Mouse (Mus musculus): ENCODE results near the gene Emc7.

Emc7 gene

DNA sequence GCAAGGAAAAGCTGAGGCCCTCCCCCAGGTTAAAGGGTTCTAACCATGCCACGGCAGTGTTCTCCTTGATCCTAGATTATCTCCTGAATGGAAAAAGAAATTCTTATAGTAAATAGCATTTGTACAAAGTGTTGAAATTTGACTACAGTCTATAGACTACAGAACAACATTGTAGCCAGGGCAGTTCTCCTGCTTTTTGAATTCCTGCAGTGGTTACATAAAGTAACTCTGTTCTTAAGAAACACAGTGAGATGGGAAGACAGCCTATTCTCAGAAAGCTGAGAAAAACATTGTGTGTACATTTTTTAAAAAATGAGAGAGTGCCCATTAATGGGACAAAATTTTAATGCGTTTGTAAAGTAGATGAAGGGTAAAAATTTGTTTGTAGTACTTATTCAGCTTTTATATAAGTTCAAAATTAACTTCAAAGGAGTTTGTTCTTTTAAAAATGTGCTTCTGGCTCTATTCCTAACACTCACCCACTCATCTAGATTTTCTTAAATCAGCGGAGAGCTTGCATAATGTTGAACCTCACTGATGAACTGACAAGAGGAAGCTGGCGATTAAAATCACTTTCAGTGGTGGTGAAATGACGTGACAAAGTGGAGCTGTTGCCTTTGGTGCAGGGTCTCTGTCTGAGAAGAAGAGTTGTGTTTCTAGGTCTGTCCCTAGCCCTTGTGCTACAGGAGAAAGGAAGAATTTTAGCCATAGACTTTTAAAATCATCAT lies 20.4 kb downstream of the Emc7 start:
- in situ Hi-C loops (cut with MboI), result no loop called here

DNA sequence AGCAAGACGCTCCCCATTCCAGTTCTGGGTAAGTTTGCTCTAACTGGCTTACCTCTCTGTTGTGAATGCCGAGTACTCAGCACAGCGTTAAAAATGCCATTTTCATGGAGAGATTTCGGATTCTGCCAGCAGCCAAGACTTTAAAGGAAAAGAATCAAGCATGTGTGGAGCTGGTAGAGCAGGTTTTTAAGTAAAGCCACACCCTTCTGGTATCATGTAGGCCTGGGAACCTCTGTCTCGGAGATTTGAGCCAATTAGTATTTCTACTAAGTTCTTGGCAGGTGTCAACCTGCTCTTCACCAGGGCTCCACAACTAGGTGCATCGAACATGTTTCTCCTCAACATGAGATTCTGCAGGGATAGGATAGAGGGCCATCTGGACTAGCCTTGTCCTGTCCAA lies 21.8 kb downstream of the Emc7 start:
- in situ Hi-C loops (cut with MboI), result no loop called here

DNA sequence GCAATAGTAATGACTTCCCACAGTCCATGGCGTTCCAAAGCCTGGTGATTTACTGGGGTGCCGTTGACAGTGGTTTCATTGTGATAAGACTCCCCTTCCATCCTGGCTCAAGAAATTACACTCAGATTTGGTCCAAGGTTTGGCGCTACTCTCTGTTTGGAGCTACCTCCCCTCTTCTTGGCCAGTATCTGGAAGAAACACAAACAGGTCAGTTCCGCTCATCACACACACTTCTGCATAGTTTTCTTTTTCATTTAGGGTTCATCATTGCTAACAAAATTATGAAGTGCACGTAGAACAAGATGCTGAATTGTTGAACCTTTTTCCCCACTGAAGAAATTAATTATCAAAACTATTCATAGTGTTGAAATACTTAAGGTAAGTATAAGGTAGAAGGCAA lies 25.9 kb downstream of the Emc7 start, which contains the start of gene Chrm5:
Gene Chrm5, minus strand, starts transcription at position 101 of the 400 bp plus-strand sequence.
- in situ Hi-C loops (cut with MboI), result loop anchor here (10.0 kb wide), 1 partner anchor 106 kb away; the partner anchor contains the start of gene Katnbl1

DNA sequence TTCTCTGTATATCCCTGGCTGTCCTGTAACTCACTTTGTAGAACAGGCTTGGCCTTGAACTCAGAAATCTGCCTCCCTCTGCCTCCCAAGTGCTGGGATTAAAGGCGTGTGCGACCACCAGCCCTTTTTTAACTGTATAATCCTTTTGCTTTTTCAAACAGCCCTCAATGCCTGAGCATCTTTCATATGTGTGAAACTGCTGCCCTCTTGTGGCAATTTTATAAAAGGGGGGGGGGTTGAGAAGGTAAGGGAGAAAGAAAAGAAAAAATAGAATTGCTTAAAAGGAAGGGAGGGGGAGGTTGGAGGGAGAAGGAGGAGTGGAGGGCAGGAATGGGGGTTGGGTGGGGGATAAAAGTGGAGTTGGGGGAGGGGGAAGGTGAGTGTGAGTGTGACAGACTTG lies 26.8 kb downstream of the Emc7 start:
- in situ Hi-C loops (cut with MboI), result loop anchor here (10.0 kb wide), 1 partner anchor 107 kb away; the partner anchor contains the start of gene Katnbl1

DNA sequence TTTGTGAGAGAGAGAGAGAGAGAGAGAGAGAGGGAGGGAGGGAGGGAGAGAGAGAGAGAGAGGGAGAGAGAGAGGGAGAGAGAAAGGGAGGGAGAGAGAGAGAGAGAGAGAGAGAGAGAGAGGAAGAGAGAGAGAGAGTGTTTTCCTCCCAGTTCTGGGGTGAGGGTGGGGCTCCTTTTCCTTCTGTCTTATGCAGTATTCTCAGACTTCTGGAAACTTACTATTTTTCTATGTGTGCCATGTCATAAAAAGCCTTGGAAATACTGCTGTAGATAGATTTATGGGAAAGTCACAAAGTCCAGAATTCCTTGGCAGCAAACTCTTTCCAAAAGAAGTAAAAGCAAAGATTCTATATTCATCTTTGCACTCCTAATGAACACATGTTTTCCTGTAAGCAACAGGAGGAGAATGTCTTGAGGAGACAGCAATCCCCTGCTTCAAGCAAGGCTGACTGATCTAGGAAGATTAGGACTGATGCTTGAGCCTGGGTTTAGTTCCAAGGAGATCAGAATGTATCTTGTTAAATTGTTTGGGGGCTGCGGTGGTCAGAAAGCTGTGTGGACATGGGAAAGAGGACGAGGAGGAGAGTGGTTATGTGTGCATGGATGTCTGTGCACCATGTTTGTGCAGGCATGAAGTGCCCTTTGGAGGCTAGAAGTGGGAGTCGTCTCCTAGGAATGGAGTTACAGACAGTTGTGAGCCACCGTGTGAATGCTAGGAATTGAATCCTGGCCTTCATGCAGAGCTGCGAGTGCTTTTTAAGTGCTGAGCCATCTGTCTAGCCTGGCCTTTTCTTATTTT lies 27.9 kb downstream of the Emc7 start:
- in situ Hi-C loops (cut with MboI), result loop anchor here (10.0 kb wide), 1 partner anchor 108 kb away; the partner anchor contains the start of gene Katnbl1

DNA sequence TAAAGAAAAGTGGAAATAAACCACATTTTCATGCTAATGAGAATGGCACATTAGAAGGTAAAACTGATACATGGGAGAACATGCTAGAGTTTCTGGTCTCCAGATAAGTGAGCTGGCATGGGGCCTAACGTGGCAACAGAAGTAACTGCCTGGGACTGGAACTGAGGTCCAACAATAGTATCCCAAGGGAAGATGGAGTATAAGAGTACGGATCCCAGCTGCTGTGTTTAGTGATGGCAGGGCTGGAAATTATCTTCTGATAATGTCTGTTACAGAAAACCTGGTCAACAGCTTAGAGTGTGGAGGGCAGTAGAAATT lies 28.5 kb downstream of the Emc7 start:
- in situ Hi-C loops (cut with MboI), result loop anchor here (10.0 kb wide), 1 partner anchor 108 kb away; the partner anchor contains the start of gene Katnbl1

DNA sequence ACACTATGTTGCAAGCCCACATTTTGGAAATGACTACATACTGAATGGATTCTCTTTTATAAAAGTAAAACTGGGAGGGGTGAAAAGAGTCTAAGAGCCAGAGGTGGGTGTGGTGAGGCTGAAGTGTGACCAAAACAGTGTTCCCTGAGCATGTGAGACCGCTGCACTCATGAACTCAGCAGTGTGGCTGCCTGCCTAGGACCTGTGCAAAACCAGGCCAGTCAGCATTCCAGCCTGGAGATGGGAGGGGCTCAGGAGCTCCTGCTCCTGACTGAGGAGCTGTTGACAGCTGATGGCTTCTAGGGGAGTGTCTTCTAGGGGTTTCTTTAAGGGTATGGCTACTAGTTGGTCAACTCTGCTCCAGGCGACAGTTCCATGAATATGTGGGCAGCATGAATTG lies 30.1 kb downstream of the Emc7 start:
- in situ Hi-C loops (cut with MboI), result loop anchor here (10.0 kb wide), 1 partner anchor 110 kb away; the partner anchor contains the start of gene Katnbl1

DNA sequence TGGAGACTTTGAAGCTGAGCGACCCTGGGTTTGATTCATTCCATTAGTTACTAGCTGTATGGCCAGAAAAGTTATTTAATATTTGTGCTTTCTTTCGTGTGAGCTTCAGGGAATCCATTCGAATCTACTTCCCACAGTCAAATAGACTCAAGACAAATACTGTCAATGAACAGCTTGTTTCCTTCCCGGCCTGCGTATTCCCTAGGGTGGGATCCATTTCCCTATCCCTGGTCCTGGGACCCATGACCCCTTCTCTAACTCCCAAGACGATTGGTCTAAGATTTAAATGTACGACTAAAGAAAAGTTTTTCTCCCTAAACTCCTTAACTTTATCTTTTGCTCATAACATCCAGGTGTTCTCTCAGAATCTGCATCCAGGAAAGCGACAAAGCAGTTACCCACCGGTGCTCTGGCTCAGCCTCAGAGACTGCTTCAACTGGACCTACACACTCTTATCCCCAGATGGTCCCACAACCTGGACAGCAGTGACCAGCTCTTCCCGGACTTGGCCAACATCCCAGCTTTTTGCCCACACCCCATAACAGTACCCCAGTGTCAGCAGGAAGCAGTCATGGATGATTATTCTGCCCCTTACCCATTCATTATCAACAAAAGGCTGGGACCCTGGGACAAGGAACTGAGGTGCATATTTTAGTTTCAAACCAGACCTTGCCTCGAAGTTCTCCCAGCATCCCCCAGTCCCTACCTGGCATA lies 35.8 kb downstream of the Emc7 start:
- in situ Hi-C loops (cut with MboI), result no loop called here

DNA sequence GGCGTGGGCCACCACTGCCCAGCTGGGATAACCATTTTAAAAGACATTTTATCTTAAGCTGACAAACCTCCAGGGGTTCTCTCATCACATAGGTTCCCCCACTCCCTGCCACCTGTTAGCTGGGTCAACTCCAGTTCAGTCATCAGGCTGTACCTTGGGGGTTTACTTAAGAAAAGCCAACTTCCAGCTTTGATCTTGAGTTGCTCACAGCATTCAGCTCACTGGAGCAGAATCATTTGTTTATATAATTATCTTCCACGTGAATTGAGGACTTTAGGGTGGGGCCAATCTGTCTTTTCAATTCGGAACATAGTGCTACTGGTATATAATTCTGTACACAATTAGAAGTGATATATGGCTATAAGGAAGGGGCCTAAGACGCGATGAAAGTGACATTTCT lies 36.8 kb downstream of the Emc7 start:
- in situ Hi-C loops (cut with MboI), result no loop called here

DNA sequence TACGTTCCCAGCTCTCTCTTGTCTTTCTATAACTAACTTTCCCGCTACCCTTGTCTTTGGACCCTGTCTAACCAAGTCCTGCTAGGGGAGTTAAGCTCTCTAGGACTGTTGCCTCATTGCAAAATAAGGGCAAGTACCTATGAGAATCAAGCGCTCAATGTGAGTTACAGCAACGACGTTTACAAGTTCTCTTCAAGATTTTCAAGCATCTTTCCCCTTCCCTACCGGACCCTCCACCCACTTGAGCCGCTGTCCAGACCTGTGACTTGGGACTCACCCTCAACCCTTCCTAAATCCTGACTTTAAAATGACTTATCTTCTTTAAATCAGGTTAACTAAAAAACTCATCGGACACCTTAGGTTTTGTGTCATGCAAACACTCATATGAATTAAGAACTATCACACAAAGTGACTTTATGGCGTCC lies 37.6 kb downstream of the Emc7 start:
- in situ Hi-C loops (cut with MboI), result no loop called here

DNA sequence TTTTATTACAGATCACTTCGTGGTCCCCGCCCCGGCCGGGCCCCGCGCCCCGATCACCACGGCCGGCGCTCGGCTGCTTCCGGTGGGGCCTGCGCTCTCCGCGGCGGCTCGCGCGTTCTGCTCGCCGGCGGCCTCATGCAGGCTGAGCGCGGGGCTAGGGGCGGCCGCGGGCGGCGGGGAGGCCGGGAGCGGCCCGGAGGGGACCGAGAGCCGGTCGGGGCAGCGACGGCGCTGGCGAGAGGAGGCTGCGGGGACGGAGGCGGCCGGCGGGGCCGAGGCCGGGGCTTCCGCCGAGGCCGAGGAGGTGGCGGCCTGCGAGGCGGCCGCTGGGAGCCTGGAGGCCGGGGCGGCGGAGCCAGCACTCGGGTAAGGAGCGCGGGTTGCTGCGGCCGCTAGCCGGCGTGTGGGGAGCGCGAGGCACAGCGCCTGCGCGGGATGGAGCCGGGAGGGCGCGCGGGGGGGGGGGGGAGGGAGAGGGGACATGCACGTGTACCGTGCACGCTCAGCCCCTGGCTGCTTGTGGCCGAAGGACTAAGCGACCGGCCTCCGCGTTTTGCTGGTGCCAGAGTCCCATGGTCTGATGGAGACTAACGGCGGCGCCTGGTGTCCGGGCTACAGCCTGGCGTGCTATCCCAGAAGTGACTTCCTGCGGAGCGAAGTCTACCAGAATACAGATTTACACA lies 38.2 kb downstream of the Emc7 start, which contains the start of gene Aven:
Gene Aven, plus strand, starts transcription at position 109 of the 683 bp plus-strand sequence.
- in situ Hi-C loops (cut with MboI), result no loop called here

DNA sequence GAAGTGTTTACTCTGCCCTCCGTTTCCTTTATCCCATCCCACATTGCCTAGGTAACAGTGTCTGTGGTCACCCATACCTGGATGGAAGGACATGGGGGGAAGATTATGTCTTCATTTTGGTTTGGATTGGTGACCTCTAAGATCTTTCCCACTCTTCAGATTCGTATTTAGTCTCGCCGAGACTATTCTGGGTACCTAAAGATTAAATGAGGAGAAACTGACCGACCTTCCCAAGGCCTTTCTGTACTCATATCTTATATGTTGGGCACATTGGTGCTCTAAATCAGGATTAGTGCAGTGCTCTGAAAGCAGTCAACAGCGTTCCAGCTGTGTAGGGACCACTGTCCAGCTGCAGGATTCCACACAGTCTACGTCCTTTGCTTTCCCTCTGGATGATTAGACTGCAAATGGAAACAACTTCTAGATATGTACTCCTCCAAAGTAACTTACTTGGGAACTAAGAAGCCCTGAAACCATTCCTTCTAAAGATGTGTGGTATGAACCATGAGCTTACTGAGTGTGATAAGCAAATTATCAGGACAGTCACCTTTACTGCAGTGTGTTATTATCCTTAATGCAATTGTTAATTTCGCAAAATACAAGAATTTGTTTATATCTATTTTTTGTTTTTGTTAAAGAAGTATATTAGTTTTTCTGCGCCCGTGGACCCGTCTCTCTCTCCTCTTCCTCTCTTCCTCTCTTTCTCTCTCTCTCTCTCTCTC lies 38.9 kb downstream of the Emc7 start:
- in situ Hi-C loops (cut with MboI), result no loop called here

DNA sequence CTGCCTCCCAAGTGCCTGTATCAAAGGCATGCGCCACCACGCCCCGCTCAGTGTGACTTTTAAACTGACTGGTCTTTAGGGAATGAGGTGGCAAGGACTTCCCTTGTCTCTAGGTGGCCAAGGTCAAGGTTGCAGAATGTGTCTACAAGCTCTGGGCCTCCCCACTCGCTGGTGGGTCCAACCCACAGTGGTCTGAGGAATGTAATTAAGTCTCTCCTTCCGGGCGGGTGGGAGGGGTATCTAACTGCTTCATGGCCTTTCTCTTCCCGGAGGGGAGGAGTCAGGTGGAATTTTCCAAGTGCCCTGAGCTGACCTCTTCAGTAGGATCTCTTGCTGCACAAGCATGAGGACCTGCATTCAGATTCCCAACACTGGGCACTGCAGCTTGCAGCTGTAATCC lies 43.1 kb downstream of the Emc7 start:
- in situ Hi-C loops (cut with MboI), result no loop called here

DNA sequence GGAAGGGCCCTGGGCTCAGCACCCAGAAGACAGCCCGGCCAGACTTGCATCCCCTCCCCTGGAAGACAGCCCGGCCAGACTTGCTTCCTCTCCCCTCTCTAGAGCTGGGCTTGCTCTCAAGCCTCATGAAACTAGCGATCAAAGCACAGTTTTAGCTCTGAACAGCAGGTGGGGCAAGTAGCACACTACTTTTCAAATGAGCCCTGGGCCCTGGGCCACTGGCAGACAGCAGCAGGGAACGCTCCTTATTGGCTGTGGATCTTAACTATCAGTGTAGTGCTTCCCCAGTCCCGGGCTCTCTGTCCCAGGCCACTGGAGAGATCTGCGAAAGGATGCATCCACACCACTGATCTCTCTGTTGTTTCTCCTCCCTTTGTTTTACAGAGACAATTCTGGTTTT lies 46.4 kb downstream of the Emc7 start:
- in situ Hi-C loops (cut with MboI), result no loop called here

DNA sequence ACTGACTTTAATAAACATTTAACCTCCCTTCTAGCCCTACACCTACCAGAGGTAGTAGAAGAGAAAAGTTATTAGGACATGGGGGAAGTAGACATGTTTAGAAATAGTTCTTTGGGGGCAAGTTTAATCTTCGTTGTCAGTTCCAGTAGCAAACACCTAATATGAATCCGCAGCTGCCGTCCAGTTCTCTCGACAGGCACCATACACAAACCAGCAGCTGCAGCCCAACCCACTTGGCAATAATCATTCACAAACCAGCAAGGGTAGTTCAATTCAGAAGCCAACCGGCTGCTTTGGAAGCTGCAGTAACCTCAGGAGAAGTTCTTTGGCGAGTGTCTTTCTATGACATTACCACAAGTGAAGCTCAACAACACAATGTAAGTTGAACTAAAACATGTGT lies 49.2 kb downstream of the Emc7 start:
- in situ Hi-C loops (cut with MboI), result no loop called here

DNA sequence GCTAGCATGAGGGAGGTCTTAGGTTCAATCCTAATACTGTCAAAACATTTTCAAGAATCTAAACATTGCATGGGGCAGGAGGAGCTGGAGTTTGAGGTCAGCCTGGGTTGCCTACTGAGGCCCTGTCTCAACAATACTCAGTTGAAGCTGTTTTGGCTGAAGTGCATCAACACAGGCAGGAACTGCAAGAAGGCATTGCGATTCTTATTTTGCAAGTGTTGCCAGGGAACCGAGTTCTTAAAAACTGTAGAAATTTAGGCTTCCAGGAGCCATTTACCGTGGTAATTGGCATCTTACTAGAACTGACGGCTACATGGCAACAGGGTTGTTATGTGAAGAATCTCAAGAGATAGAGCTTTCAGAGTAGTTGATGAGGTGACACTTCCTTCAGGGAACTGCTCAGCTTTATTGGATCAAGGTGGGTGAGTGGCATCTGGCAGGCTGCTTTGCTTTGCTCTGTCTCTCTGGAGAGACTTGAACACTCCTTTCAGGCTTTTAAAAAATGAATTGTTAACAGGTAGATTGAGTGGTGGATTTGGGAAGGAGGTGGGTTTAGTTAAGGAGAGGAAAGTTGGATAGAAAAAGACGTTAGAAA lies 52.1 kb downstream of the Emc7 start:
- in situ Hi-C loops (cut with MboI), result no loop called here

DNA sequence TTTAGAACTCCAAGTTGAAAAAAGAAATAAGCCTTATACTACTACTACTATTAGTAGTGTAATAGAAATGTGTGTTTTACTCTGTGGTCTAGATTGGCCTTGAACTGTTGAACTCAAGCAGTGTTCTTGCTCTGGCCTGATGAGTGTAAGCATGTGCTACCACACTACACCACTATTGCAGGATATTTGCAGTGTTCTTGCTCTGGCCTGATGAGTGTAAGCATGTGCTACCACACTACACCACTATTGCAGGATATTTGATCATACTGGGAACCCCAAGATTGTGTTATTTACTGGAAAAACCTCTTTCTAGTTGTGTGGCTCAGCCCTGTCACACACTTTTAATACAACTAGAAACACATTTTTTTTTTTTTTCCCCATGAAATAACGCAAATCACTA lies 52.6 kb downstream of the Emc7 start:
- in situ Hi-C loops (cut with MboI), result no loop called here

DNA sequence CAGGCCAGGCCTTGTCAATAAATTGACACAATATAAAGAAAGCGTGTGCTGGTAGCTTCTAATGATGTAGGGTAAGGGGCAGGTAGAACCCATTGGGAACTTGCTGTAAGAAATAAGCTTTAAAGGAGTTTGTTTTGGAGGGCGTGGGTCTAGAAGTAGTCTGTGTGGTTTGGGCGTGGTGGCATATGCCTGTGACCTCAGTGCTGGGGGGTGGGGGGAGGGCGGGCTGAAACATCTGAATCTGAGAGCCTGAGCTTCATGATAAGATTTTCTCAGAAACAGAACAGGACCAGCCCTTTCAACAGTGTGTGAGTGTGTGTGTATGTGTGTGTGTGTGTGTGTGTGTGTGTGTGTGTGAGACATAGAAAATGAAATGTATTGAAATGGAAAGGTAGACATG lies 55.3 kb downstream of the Emc7 start:
- in situ Hi-C loops (cut with MboI), result no loop called here

DNA sequence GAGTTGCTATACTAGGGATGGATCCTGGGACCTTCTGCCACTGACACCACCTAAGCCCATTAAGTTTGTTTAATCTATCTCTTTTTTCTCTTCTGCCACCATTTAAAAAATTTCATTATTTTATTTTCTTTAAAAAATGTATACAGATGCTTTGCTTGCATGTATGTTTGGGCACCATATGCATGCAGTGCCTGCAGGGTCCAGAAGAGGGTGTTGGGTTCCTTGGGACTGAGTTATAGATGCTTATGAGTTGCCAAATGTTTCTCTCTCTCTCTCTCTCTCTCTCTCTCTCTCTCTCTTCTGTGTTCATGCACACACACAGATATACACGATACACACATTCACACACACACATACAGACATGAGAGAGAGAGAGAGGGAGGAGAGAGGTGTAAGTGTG lies 58.2 kb downstream of the Emc7 start:
- in situ Hi-C loops (cut with MboI), result no loop called here

DNA sequence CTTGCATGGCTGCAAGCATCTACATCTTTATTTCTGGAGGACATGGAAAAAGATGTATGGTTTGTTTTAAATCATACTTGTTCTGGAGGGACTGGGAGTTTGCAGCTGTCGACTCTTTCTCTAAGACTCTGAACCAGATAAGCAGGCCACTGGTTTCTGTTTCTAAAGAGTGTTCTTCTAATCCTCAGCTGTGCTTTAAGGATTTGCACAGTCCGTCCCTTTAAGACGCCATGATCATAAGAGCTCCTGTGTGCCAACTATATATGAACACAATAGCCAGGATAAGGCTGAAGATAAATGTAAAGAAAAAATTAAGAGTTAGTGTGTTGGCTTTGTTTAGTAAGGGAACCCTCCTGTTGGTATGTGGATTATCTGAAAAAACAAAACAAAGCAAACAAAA lies 61.9 kb downstream of the Emc7 start:
- in situ Hi-C loops (cut with MboI), result no loop called here

DNA sequence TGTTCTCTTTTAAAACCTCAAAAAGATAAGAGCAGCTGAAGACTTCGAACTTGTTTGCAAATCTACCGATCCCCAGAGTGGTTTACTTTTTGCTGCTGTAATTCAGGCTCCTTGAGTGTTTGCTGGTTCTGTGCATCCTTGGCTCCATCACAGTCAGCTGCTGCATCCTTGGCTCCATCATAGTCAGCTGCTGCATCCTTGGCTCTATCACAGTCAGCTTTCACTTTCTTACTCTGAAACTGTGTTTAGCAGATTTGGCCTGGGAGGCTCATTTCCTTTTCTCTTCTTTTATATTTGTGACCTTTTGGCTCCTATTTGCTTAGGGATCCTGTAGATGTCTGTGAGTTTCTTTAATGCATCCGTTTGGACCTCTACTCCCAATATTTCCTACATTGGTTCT lies 62.4 kb downstream of the Emc7 start:
- in situ Hi-C loops (cut with MboI), result no loop called here

All from mature B cell (primary cell).